Mouse (Mus musculus) kidney, adult 2 months (tissue): ENCODE measurements around the gene Zfp13. TPM values are rescaled to one million over a fixed set of nuclear protein-coding genes. Genes with fewer than 3 reads are reported as not detected.

ENCODE experiments used
- DNase-seq: peaks from one replicate; pipeline ENCODE4 v3.0.0; 2021
- H3K27ac ChIP-seq: fragments of 200-500 bp; 2 replicates; pipeline ENCODE4 v1.5.1; 2012; ENCODE audit warnings: low read depth, low read length, control low read depth, inconsistent platforms; ENCODE audit not compliant: insufficient read depth
- H3K27me3 ChIP-seq: fragments of 200-500 bp; replicated peaks from 2 replicates; pipeline ENCODE4 v1.6.1; 2012; ENCODE audit warnings: mild to moderate bottlenecking, moderate library complexity, low read length, inconsistent platforms; ENCODE audit not compliant: control insufficient read depth, insufficient read depth
- H3K36me3 ChIP-seq: fragments of 200-500 bp; 2 replicates; pipeline ENCODE4 v1.6.1; 2012; ENCODE audit warnings: mild to moderate bottlenecking, moderate library complexity, low read length, inconsistent platforms; ENCODE audit not compliant: control insufficient read depth, insufficient read depth
- H3K4me1 ChIP-seq: fragments of 200-500 bp; 2 replicates; pipeline ENCODE4 v1.6.1; 2011; ENCODE audit warnings: low read length; ENCODE audit not compliant: control insufficient read depth, insufficient read depth
- H3K4me3 ChIP-seq: fragments of 200-500 bp; 2 replicates; pipeline ENCODE4 v1.5.1; 2011; ENCODE audit warnings: mild to moderate bottlenecking, low read depth, low read length, control low read depth; ENCODE audit not compliant: insufficient read depth
- CTCF ChIP-seq: fragments of 200-500 bp; conservative IDR thresholded peaks from 2 replicates; pipeline ENCODE4 v1.5.1; 2011; ENCODE audit warnings: low read depth, mild to moderate bottlenecking, control low read depth, low read length, moderate library complexity, mixed read lengths; ENCODE audit not compliant: insufficient read depth, insufficient read length
- POLR2A ChIP-seq: fragments of 200-500 bp; IDR thresholded peaks from one replicate; pipeline ENCODE4 v1.6.1; 2011; ENCODE audit warnings: low read depth, low read length, control low read depth
- WGBS: fragments of 180-500 bp; shearing (Covaris S2); methylation state at CpG from one replicate; pipeline ENCODE4 v1.1.7; 2018; 5-methylcytosine and 5-hydroxymethylcytosine counted together
- polyA plus RNA-seq: library from polyadenylated mRNA; depleted of rRNA; stranded (reverse); fragments of >200 nt; gene quantifications from 2 replicates; pipeline ENCODE4 v1.2.3, GENCODE M21; 2012

Gene Zfp13
- polyA plus RNA-seq, 1 experiment, result 7.9 TPM

GRCm38 (mm10) chr17:23592208-23592925 lies 6.9 kb downstream of the Zfp13 start:
- Histone ChIP-seq H3K4me1 (peaks cover 4% of the 10 kb centered on the region; the same call in 1 of the 2 replicates), H3K27me3 (no peaks in the 10 kb centered on the region), H3K4me3 (peak overlapping the region; percentile 83), H3K36me3 (no peaks in the 10 kb centered on the region), H3K27ac (peak overlapping the region; percentile 2; the same call in 1 of the 2 replicates)
- WGBS, result 8% methylated on average over 34 of the region's 34 CpGs
- no peak for TF ChIP-seq POLR2A
- no peak for TF ChIP-seq CTCF
- peak; percentile 98 for DNase-seq

GRCm38 (mm10) chr17:23587253-23587652 lies 12.0 kb downstream of the Zfp13 start:
- no peak for DNase-seq

DNA sequence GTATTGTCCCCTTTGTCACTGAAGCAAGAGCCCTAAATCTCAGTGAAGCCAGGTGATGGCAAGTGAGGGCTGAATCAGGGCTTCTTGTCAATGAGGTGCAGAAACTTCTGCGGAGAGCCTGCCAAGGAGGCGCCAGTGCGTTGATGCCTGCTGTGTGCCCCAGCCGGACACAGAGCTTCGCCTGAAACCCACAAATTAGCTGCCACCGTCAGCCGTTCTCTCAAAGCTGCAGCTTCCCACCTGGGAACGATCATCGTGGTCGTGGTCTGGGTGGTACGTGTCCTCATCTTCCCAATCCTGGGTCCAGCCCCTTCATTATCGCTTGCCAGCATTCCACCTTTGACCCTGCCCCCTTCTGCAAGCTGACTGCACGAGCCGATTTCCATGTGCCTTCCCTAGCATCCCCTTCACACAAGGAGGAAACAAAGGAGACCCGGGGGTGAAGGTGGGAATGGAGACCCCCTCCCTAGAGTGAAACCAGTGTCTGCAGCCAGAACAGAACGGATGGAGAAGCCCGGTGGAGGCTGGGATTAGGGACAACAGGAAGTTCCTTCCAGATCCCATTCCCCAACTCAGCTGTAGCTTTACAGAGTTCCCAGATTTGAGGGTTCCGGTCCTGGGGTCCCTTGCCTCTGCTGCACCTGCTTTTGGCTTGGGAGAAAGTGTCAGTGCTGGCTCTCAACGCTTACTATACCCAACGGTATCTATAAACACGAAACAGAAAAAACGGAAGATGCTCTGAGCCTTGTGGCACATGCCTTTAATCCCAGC lies 13.4 kb downstream of the Zfp13 start:
- under 1% methylated on average over 22 of the region's 22 CpGs for WGBS

More at GRCm38 (mm10) chr17:23587253-23587652, 12.0 kb downstream of the Zfp13 start:
- 67% methylated on average over 2 of the region's 2 CpGs for WGBS
- TF ChIP-seq CTCF (no peak), POLR2A (no peak)
- H3K36me3 ChIP-seq, result no peaks in the 10 kb centered on the region
- no peaks in the 10 kb centered on the region for H3K27me3 ChIP-seq
- H3K27ac ChIP-seq, result no peak overlapping the region
- peaks cover 4% of the 10 kb centered on the region; the same call in 1 of the 2 replicates for H3K4me1 ChIP-seq
- H3K4me3 ChIP-seq, result no peak overlapping the region

GRCm38 (mm10) chr17:23584786-23585185 lies 14.5 kb downstream of the Zfp13 start:
- no peak overlapping the region for H3K27ac ChIP-seq
- no peak overlapping the region for H3K4me3 ChIP-seq
- no peak for TF ChIP-seq CTCF
- no peak for TF ChIP-seq POLR2A
- 72% methylated on average over 8 of the region's 8 CpGs for WGBS
- peaks cover 4% of the 10 kb centered on the region; the same call in 1 of the 2 replicates for H3K4me1 ChIP-seq
- H3K36me3 ChIP-seq, result no peaks in the 10 kb centered on the region
- H3K27me3 ChIP-seq, result no peaks in the 10 kb centered on the region
- DNase-seq, result no peak

More for the DNA sequence above, 13.4 kb downstream of the Zfp13 start:
- H3K4me3 ChIP-seq, result peak overlapping the region; percentile 60
- peak; percentile 44 for DNase-seq
- peaks cover 4% of the 10 kb centered on the region; the same call in 1 of the 2 replicates for H3K4me1 ChIP-seq
- no peaks in the 10 kb centered on the region for H3K36me3 ChIP-seq
- no peaks in the 10 kb centered on the region for H3K27me3 ChIP-seq
- TF ChIP-seq CTCF (no peak), POLR2A (no peak)
- no peak overlapping the region for H3K27ac ChIP-seq

- Histone ChIP-seq H3K27ac (no peak overlapping the region), H3K4me1 (no peaks in the 10 kb centered on the region), H3K27me3 (no peaks in the 10 kb centered on the region), H3K36me3 (no peaks in the 10 kb centered on the region), H3K4me3 (no peak overlapping the region)
- no peak for DNase-seq
- WGBS, result 89% methylated on average over 38 of the region's 38 CpGs
- TF ChIP-seq POLR2A, result no peak
- TF ChIP-seq CTCF, result no peak
Observed at GRCm38 (mm10) chr17:23575951-23576552, 23.2 kb downstream of the Zfp13 start.

DNA sequence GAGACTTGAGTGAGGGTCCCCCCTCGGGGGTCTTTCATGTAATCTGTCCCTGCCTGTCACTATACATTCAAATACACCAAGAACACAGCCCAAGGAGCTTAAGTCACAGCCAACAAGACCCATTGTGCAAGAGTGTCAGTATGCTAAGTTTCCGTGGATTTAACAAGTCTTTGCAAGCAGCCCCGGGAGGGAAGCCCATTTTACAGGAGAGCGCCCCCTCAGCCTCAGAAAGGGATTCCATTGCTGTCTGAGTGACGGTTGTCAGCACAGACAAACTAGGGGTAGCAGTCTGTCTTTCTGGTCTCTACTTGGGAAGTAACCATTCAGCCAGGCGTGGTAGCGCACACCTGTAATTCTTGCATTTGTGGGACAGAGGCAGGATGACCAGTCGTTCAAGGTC lies 25.2 kb downstream of the Zfp13 start:
- Histone ChIP-seq H3K36me3 (no peaks in the 10 kb centered on the region), H3K27me3 (no peaks in the 10 kb centered on the region), H3K4me3 (no peak overlapping the region), H3K4me1 (no peaks in the 10 kb centered on the region), H3K27ac (no peak overlapping the region)
- WGBS, result 95% methylated on average over 8 of the region's 8 CpGs
- no peak for DNase-seq
- no peak for TF ChIP-seq POLR2A
- TF ChIP-seq CTCF, result no peak
